Mouse (Mus musculus): ENCODE data around the gene Tfdp1.

The Tfdp1 gene

GRCm38 (mm10) chr8:13420970-13421369 is 82.4 kb downstream of the Tfdp1 start:
- no peak for DNase-seq (ENCODE audit: low spot score)

- no peak for DNase-seq (ENCODE audit: low spot score)
Measured at GRCm38 (mm10) chr8:13427351-13427750, 88.8 kb downstream of the Tfdp1 start.

All from ovary, postnatal 36 days (tissue).